Mouse (Mus musculus) duodenum, adult 2 months (tissue): Measurements from ENCODE around the gene Akr1e1. TPM values are rescaled to one million over a fixed set of nuclear protein-coding genes. Genes with fewer than 3 reads are reported as not detected.

Experiments used
- polyA plus RNA-seq: library from polyadenylated mRNA; depleted of rRNA; stranded (reverse); fragments of >200 nt; gene quantifications from 2 replicates; pipeline ENCODE4 v1.2.3, GENCODE M21; 2012; ENCODE audit warnings: low replicate concordance; rRNA removed

Akr1e1 gene
- polyA plus RNA-seq = 0.38 and 1.5 TPM in 2 replicates

GRCm38 (mm10) chr13:4608961-4609409 lies at the start of gene Akr1e1:
TSS of gene Akr1e1 (minus strand) at chr13:4609174.

DNA sequence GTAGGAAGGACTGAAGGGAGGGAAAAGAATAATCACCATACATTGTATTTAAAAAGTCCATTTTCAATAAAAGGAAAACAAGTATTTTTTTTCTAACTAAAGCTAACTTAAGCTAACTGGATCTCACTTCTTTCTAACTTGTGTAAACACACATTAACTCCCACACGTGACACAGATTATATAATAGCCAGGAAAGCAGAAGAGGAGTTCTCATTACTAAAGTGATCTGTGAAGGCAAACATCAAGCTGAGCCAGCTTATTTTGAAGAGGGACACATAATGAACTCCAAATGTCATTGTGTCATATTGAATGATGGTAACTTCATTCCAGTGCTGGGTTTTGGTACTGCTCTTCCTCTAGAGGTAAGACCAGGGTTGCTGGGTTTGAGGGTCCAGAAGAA lies 35.1 kb downstream of the Akr1e1 start, which contains the start of gene Akr1c21:
Akr1c21 (plus strand) TSS at position 205 of the 400 bp plus-strand sequence.

Other genes with a start within 250 kb of the Akr1e1 start
- not detected in 2 replicates for gene Akr1c6, start 174.9 kb downstream of the Akr1e1 start, polyA plus RNA-seq
- gene Akr1c20, start 85.8 kb downstream of the Akr1e1 start, polyA plus RNA-seq = not detected in 2 replicates
- gene Akr1c21, start 35.1 kb downstream of the Akr1e1 start, polyA plus RNA-seq = not detected in 2 replicates